Mouse (Mus musculus) liver, adult (tissue): ENCODE measurements around the gene Mlxip.

Source experiments
- GATA4 ChIP-seq: IDR thresholded peaks from 2 replicates; pipeline ENCODE4 v1.6.1; 2014; ENCODE audit warnings: mild to moderate bottlenecking, low read length; ENCODE audit not compliant: insufficient replicate concordance

Gene Mlxip

DNA sequence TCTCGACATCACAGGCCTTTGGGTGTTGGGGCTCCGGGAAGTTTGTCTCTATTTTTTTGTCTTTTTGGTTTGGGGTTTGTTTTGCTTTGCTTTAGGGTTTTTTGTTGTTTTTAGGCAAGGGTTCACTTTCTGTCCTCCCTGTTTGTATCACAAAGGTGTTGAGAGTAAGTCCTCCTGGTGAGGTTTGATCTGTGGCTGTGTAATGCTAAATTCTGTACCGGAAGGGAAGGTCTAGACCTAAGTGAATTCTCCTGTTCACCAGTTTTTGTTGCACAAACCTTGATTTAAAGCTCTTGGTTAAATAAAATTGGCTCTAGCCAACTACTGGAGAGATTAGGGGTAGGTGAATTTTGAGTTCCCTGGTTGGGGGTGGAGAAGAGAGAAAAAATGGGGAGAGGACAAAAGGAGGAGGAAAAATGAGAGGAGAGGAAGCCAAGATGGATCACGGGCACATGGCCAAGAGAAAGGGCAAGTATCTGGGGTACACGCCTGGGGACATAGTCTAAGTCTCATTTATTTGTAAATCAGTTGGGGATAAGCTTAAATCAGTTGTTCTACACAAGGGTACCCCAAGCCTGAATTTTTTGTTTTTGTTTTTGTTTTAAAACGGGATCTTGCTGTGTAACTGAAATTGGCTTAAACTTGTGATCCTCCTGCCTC is 18.7 kb upstream of the Mlxip start:
- no peak for TF ChIP-seq GATA4

GRCm38 (mm10) chr5:123376569-123376968 is 18.0 kb upstream of the Mlxip start:
- TF ChIP-seq GATA4, result peak; percentile 57; the same call in 1 of the 2 replicates

- no peak for TF ChIP-seq GATA4
Measured at GRCm38 (mm10) chr5:123377120-123377955, 17.3 kb upstream of the Mlxip start.

GRCm38 (mm10) chr5:123378712-123379111 is 15.9 kb upstream of the Mlxip start:
- TF ChIP-seq GATA4, result no peak

- TF ChIP-seq GATA4, result no peak
Measured at GRCm38 (mm10) chr5:123379504-123379931, 15.1 kb upstream of the Mlxip start.

- peak; percentile 45; the same call in 1 of the 2 replicates for TF ChIP-seq GATA4
Measured at GRCm38 (mm10) chr5:123381968-123382367, 12.6 kb upstream of the Mlxip start.

DNA sequence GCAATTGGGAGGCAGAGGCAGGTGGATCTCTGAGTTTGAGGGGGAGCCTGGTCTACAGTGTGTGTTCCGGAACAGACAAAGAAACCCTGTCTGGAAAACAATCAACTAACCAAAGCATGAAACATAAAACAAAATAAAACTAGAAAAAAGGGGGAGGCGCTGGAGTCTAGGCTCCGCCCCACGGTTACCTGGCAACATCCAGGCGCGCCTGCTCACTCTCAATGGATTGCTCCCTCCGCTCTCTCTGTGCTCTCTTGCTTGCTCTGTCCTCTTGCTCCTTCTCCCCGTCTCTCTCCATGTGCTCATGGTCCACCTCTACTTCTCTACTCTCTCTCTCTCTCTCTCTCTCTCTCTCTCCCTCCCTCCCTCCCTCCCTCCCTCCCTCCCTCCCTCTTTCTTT is 11.9 kb upstream of the Mlxip start:
- no peak for TF ChIP-seq GATA4

DNA sequence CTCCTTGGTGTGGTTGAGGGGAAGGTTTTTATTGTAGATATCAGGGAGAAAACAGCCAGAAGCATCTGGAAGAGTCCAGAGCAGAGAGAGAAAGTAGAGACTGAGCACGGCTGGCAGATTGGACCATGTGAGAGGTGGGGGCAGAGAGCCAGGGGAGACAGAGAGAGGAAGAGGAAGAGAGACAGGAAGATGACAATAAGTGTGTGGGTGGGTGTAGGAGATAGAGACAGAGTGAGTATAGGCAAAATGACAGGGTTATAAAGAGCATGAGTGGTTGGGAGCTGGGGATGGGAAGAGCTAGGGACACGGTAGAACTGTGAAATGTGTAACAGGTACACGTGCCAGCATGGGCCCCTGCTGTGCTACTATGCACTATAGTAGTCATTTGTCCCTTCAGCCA is 6.1 kb upstream of the Mlxip start:
- no peak for TF ChIP-seq GATA4

DNA sequence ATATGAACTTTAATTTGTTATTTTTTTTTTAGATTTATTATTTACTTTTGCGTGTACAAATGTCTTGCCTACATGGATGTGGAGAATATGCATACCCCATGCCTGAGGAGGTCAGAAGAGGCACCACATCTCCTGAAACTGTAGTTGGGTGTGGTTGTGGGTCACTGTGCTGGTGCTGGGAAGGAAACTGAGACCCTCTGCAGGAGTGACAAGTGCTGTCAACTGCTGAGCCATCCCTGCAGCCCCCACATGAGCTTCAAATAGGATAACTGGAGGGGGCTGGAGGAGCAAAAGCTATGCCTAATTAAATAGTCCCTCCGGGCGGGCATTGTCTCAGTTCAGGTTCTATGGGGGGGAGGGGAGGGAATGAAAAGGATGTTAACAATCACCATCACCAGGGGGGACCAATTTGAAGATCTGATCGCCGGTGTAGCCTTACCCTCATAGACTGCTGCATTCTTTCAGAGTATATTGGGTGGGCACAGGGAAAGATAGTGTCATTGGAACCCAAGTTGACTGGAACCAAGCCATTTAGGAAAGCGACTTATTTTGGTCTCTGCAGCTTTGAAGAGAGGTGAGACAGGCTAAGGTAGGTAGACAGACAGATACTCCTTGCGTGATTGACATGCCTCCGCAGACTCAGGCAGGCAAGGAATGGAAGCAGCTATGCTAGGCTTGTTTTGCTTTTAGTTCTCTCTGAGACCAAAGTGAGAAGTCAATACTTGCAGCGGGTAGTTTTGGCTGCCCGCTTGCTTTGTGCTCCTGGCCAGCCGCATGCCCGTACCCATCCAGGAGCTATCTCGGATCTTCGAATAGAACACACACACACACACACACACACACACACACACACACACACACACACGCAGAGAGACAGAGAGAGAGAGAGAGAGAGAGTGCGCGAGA is 3.8 kb upstream of the Mlxip start:
- TF ChIP-seq GATA4, result no peak

GRCm38 (mm10) chr5:123391442-123391809 is 3.2 kb upstream of the Mlxip start:
- TF ChIP-seq GATA4, result no peak

GRCm38 (mm10) chr5:123393786-123394302 is 754 bp upstream of the Mlxip start:
- TF ChIP-seq GATA4, result no peak

- no peak for TF ChIP-seq GATA4
Measured at GRCm38 (mm10) chr5:123394957-123395881, 621 bp downstream of the Mlxip start.

DNA sequence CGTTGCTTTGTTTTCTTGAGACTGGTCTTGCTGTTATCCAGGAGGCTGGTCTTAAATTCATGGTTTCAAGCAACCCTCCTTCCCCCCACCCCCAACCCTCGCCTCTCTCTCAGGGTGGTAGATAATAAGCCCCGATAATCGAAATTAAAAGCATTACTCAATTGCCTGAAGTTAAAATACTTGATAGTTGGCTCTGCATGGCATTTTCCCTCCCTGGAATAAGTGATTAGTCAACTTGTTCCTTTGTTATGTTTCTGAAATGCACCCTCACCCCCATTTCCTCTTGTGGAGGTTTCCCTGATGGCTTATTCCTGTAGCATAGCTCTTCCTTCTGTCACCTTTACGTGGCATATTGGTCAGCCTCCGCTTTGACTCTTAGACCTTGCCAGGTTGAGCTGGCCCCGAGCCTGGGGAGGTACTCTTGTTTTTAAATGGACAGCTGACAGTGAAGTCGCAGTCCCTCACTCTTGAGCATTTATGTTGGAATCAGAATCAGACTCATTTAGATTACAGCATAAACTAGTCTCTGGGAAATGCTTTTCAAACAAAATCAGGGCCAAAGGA is 2.4 kb downstream of the Mlxip start:
- TF ChIP-seq GATA4, result no peak

DNA sequence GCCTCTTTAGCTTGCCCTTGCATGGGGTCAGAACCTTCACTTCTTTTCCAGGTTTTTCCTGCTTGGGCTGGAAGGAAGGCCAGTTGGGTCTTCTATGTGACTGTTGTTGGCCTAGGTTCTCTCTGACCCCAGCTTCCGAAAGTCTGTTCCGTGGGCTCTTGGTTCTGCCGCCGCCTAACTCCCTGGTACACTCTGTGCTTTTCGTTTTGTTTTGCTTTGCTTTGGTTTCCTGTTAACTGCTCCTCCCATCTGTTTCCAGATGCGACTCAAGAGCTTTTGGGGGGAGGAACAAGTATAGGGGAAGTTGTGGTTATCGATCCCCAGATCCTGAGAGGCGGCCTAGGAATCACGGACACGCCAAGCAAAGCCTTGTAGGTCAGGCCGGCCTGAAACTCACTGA is 3.2 kb downstream of the Mlxip start:
- peak; percentile 63; the same call in 1 of the 2 replicates for TF ChIP-seq GATA4

- TF ChIP-seq GATA4, result no peak
Measured at GRCm38 (mm10) chr5:123398856-123399498, 4.4 kb downstream of the Mlxip start.
